Comparison of ENCODE assay signal across 8 mouse cellular contexts in genomic region chr10:8883686-8884085, GRCm38 (mm10). TPM values are rescaled to one million over a fixed set of nuclear protein-coding genes. Genes with fewer than 3 reads are reported as not detected.
DNase-seq lines count a peak whose midpoint lies in the region; ATAC-seq lines count a peak whose summit lies in the region.

No protein-coding gene starts in this region.

- no peak overlapping the region for H3K4me3 ChIP-seq in forebrain, embryonic 13.5 days
- no peak overlapping the region for H3K4me3 ChIP-seq in forebrain, embryonic 15.5 days
- H3K4me3 ChIP-seq in midbrain, embryonic 10.5 days = peak overlapping the region; percentile 82
- no peak overlapping the region for H3K4me3 ChIP-seq in midbrain, embryonic 15.5 days
- H3K4me3 ChIP-seq in limb, embryonic 15.5 days = peak overlapping the region; percentile 11
- peak overlapping the region; percentile 8 for H3K4me3 ChIP-seq in stomach, embryonic 16.5 days (replicated peaks; ENCODE audit: low read length)

- no peak for DNase-seq in midbrain, embryonic 10.5 days (ENCODE audit: low spot score)
- DNase-seq in ovary, postnatal 14 days (ENCODE audit: low spot score) = no peak

- H3K9ac ChIP-seq in forebrain, embryonic 13.5 days = no peak overlapping the region
- no peak overlapping the region for H3K9ac ChIP-seq in forebrain, embryonic 15.5 days (replicated peaks)
- H3K9ac ChIP-seq in midbrain, embryonic 15.5 days = no peak overlapping the region
- H3K9ac ChIP-seq in limb, embryonic 15.5 days = no peak overlapping the region
- H3K9ac ChIP-seq in stomach, embryonic 16.5 days (ENCODE audit: low read length) = peak overlapping the region; percentile 39; the same call in 1 of the 2 replicates

- no peaks in the 10 kb centered on the region for H3K36me3 ChIP-seq in forebrain, embryonic 13.5 days (ENCODE audit: poor library complexity, severe bottlenecking)
- H3K36me3 ChIP-seq in forebrain, embryonic 15.5 days = no peaks in the 10 kb centered on the region
- H3K36me3 ChIP-seq in midbrain, embryonic 10.5 days = 0 out of 2 replicates have a peak, but pooled peaks cover 4% of the 10 kb centered on the region
- no peaks in the 10 kb centered on the region for H3K36me3 ChIP-seq in midbrain, embryonic 15.5 days (replicated peaks)
- H3K36me3 ChIP-seq in limb, embryonic 15.5 days = 0 out of 2 replicates have a peak, but pooled peaks cover 2% of the 10 kb centered on the region
- H3K36me3 ChIP-seq in stomach, embryonic 16.5 days (ENCODE audit: control insufficient read depth, insufficient read depth, low read length) = no peaks in the 10 kb centered on the region

- H3K27ac ChIP-seq in forebrain, embryonic 13.5 days = no peak overlapping the region
- H3K27ac ChIP-seq in forebrain, embryonic 15.5 days (replicated peaks) = no peak overlapping the region
- no peak overlapping the region; the same call in 1 of the 2 replicates for H3K27ac ChIP-seq in midbrain, embryonic 10.5 days (replicated peaks)
- H3K27ac ChIP-seq in midbrain, embryonic 15.5 days = no peak overlapping the region
- H3K27ac ChIP-seq in limb, embryonic 15.5 days = no peak overlapping the region
- no peak overlapping the region for H3K27ac ChIP-seq in stomach, embryonic 16.5 days (ENCODE audit: low read length)

- peaks cover 16% of the 10 kb centered on the region; the same call in 1 of the 2 replicates for H3K27me3 ChIP-seq in forebrain, embryonic 13.5 days
- peaks cover 14% of the 10 kb centered on the region; the same call in 1 of the 2 replicates for H3K27me3 ChIP-seq in forebrain, embryonic 15.5 days
- peaks cover 15% of the 10 kb centered on the region for H3K27me3 ChIP-seq in midbrain, embryonic 10.5 days (ENCODE audit: low read depth, poor library complexity, severe bottlenecking)
- peaks cover 4% of the 10 kb centered on the region; the same call in 1 of the 2 replicates for H3K27me3 ChIP-seq in midbrain, embryonic 15.5 days (replicated peaks)
- no peaks in the 10 kb centered on the region for H3K27me3 ChIP-seq in limb, embryonic 15.5 days
- H3K27me3 ChIP-seq in stomach, embryonic 16.5 days (ENCODE audit: control insufficient read depth, insufficient read depth, low read length) = no peaks in the 10 kb centered on the region

- 28% methylated on average over 4 of the region's 4 CpGs for WGBS in forebrain, embryonic 13.5 days
- WGBS in forebrain, embryonic 15.5 days = 17% methylated on average over 4 of the region's 4 CpGs
- 22% methylated on average over 4 of the region's 4 CpGs for WGBS in midbrain, embryonic 10.5 days
- 18% methylated on average over 4 of the region's 4 CpGs for WGBS in midbrain, embryonic 15.5 days
- 11% methylated on average over 4 of the region's 4 CpGs for WGBS in limb, embryonic 15.5 days
- 19% methylated on average over 4 of the region's 4 CpGs for WGBS in stomach, embryonic 16.5 days

- peaks cover 19% of the 10 kb centered on the region; the same call in 1 of the 2 replicates for H3K4me1 ChIP-seq in forebrain, embryonic 13.5 days
- H3K4me1 ChIP-seq in forebrain, embryonic 15.5 days = peaks cover 12% of the 10 kb centered on the region
- peaks cover 68% of the 10 kb centered on the region for H3K4me1 ChIP-seq in midbrain, embryonic 10.5 days
- peaks cover 20% of the 10 kb centered on the region for H3K4me1 ChIP-seq in midbrain, embryonic 15.5 days
- H3K4me1 ChIP-seq in limb, embryonic 15.5 days = peaks cover 29% of the 10 kb centered on the region
- H3K4me1 ChIP-seq in stomach, embryonic 16.5 days (ENCODE audit: control insufficient read depth, insufficient read depth, low read length) = peaks cover 21% of the 10 kb centered on the region

- no peaks in the 10 kb centered on the region for H3K9me3 ChIP-seq in forebrain, embryonic 13.5 days (replicated peaks)
- no peaks in the 10 kb centered on the region for H3K9me3 ChIP-seq in forebrain, embryonic 15.5 days
- H3K9me3 ChIP-seq in midbrain, embryonic 10.5 days (replicated peaks) = no peaks in the 10 kb centered on the region
- H3K9me3 ChIP-seq in midbrain, embryonic 15.5 days = no peaks in the 10 kb centered on the region
- no peaks in the 10 kb centered on the region for H3K9me3 ChIP-seq in limb, embryonic 15.5 days
- H3K9me3 ChIP-seq in stomach, embryonic 16.5 days (replicated peaks; ENCODE audit: control insufficient read depth, low read length) = no peaks in the 10 kb centered on the region

- H3K4me2 ChIP-seq in forebrain, embryonic 13.5 days = peak overlapping the region; percentile 87
- no peak overlapping the region for H3K4me2 ChIP-seq in forebrain, embryonic 15.5 days (replicated peaks)
- H3K4me2 ChIP-seq in midbrain, embryonic 15.5 days = no peak overlapping the region; the same call in 1 of the 2 replicates
- peak overlapping the region; percentile 76; the same call in 1 of the 2 replicates for H3K4me2 ChIP-seq in limb, embryonic 15.5 days
- peak overlapping the region; percentile 77 for H3K4me2 ChIP-seq in stomach, embryonic 16.5 days (ENCODE audit: low read depth, low read length)

- ATAC-seq in forebrain, embryonic 13.5 days = no peak
- ATAC-seq in forebrain, embryonic 15.5 days (replicated peaks) = no peak
- no peak for ATAC-seq in midbrain, embryonic 15.5 days (replicated peaks)
- no peak for ATAC-seq in limb, embryonic 15.5 days (ENCODE audit: insufficient number of reproducible peaks, low FRiP score, low TSS enrichment, low read depth)
- ATAC-seq in stomach, embryonic 16.5 days (ENCODE audit: insufficient read depth, low FRiP score) = no peak
- no peak for ATAC-seq in monocyte, adult 5-6 weeks (replicated peaks; ENCODE audit: insufficient number of reproducible peaks, low FRiP score, low TSS enrichment, poor library complexity, severe bottlenecking)

RNA-seq across cellular contexts. Expression of gene Sash1, which starts 2.2 kb away (rescaled TPM):
- 2.5 and 3.3 TPM in 2 replicates for polyA plus RNA-seq in forebrain, embryonic 13.5 days (2015; fragmentation: Nextera tagmentation; extraction: Ambion mirVana)
- 1.7 TPM in 2 replicates for polyA plus RNA-seq in forebrain, embryonic 15.5 days (2015; fragmentation: Nextera tagmentation; extraction: Ambion mirVana)
- 3.1 and 3.3 TPM in 2 replicates for polyA plus RNA-seq in midbrain, embryonic 10.5 days (2016; fragmentation: Nextera tagmentation; extraction: Ambion mirVana)
- polyA plus RNA-seq in midbrain, embryonic 15.5 days (2015; fragmentation: Nextera tagmentation; extraction: Ambion mirVana) = 3.1 and 3.3 TPM in 2 replicates
- polyA plus RNA-seq in limb, embryonic 15.5 days (2015; fragmentation: Nextera tagmentation; extraction: Ambion mirVana) = 5.9 and 6.3 TPM in 2 replicates
- 2.9 and 3.4 TPM in 2 replicates for polyA plus RNA-seq in stomach, embryonic 16.5 days (2015; fragmentation: Nextera tagmentation; extraction: Ambion mirVana)
- 3.2 to 4.5 TPM (median 4.5 TPM) in 3 replicates for total RNA-seq in monocyte, adult 5-6 weeks (2017)

Comparison
In these comparisons a context has a peak if more than half of its experiments do, and no peak if none do; other contexts are left out.
1. H3K4me2 ChIP-seq: peak in forebrain, embryonic 13.5 days (single experiment), limb, embryonic 15.5 days (single experiment) and stomach, embryonic 16.5 days (single experiment); none in forebrain, embryonic 15.5 days (single experiment) and midbrain, embryonic 15.5 days (single experiment).
2. H3K4me3 ChIP-seq: peak in midbrain, embryonic 10.5 days (single experiment), limb, embryonic 15.5 days (single experiment) and stomach, embryonic 16.5 days (single experiment); none in forebrain, embryonic 13.5 days (single experiment), forebrain, embryonic 15.5 days (single experiment) and midbrain, embryonic 15.5 days (single experiment).